Mouse (Mus musculus): ENCODE data around the gene Olfr1375. TPM values are rescaled to one million over a fixed set of nuclear protein-coding genes. Genes with fewer than 3 reads are reported as not detected.
"Not testable (repeated sequence)": the region's sequence is repeated elsewhere in the genome, so short reads cannot be mapped to it uniquely, and the experiment has no call there.

The Olfr1375 gene
- total RNA-seq (2021): not detected
- long read RNA-seq, experiment 1: 0 reads
- long read RNA-seq, experiment 2: 0 reads

DNA sequence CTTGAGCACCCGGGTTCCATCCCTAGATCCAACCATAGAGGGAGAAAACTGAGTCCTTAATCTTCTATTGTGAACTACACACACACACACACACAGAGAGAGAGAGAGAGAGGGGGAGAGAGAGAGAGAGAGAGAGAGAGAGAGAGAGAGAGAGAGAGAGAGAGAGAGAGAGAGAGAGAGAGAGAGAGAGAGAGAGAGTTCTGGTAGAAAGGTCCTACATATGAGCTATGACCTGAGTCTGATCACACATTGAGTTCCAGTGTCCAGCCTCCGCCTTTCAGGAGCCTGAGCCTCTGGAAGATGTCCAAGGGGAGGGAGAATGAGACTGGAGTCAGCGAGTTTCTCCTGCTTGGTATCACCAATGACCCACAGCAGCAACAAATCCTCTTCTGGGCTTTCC is at the start of gene Olfr1375:
Gene Olfr1375, plus strand, starts transcription at position 301 of the 400 bp plus-strand sequence.
- intact Hi-C loops (cut with DNase I); DNase-seq: not testable (repeated sequence)

DNA sequence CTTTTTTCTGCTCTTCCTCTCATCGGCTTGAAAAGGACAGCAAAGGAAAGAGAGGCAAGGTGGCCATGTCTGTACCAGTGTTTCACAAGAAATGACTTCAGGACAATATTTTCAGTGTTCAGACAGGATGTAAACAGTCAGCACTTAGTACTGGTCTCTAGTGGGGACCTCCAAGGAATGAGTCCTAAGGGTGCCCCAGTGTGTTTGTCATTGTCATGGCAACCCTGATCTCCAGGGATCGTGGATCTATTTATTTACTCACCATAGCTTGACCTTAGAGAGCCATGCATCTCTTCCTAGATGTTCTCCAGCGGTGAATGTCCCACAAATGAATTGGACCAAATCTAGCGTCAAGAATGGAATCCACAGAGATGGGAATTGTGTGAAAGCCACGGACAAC is 44.6 kb upstream of the Olfr1375 start, which contains the start of gene Olfr51:
Gene Olfr51, plus strand, starts transcription at position 301 of the 400 bp plus-strand sequence.
- intact Hi-C loops (cut with DNase I): no loop called here

DNA sequence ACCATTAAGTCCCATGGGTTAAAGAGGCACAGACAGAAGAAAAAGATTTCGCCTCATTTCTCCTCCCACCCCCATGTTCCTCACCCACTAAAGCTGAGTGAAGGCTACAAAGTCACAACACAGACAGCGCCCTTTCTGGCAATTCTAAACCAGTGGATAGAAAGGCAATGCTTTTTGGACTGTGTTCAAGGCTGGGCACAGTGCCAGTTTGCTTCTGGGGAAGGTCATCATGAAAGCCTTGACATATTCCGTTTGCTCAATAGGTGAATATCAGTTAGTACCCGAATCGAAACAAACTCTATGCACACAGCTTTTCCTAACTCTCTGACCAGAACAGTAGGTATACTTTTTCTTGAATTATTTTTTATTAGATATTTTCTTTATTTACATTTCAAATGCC is 36.1 kb upstream of the Olfr1375 start:
- peak; percentile 11 to 40 for DNase-seq
- intact Hi-C loops (cut with DNase I): no loop called here

More for the DNA sequence above, 44.6 kb upstream of the Olfr1375 start, which contains the start of gene Olfr51:
- DNase-seq: no peak

DNA sequence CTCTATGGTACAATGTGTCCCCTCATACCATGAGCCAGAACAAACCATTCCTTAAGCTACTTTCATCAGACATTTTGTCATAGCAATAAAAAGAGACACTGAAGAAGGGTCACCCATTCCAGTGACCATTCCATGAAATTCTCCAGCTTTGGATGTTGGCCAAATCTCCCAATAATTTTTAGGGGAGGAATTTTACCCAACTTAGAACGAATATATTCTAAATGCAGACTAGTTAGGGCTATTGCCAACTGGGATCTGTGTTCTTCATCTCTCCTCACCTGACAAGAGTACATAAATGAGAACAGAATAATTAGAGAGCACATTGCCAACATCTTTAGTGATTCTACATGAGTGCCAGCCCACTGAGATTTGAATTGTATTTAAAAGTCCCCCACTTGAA is 34.0 kb upstream of the Olfr1375 start, which contains the start of gene Olfr54:
Gene Olfr54, plus strand, starts transcription at position 301 of the 400 bp plus-strand sequence.
- no peak for DNase-seq
- intact Hi-C loops (cut with DNase I): no loop called here

DNA sequence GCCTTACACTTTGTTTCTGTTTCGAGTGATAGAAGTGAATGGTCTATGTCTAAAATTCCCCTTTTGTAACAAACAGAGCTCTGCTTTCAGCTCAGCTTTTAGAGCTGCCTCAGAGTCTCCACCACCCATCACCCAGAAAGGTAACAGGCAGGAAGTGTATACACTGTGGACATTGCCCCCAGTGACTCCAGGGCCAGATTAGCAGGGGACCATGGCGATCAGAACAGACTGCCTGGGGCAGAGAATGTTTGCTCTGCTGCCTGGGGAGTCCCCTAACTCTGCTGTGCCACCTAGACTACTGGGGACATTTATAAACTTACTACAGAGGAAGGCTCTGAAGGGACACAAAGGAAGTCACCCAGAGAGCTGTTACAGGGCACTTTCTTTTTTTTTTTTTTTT is 31.6 kb upstream of the Olfr1375 start:
- intact Hi-C loops (cut with DNase I): no loop called here
- DNase-seq: no peak

DNA sequence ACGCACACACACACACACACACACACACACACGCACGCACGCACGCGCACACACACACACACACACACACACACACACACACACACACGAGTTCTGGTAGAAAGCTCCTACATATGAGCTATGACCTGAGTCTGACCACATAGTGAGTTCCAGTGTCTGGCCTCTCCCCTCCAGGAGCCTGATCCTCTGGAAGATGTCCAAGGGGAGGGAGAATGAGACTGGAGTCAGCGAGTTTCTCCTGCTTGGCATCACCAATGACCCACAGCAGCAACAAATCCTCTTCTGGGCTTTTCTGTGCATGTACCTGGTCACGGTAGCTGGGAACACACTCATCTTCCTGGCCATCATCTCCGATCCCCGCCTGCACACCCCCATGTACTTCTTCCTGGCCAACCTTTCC is 21.1 kb upstream of the Olfr1375 start:
- DNase-seq; intact Hi-C loops (cut with DNase I): not testable (repeated sequence)

DNA sequence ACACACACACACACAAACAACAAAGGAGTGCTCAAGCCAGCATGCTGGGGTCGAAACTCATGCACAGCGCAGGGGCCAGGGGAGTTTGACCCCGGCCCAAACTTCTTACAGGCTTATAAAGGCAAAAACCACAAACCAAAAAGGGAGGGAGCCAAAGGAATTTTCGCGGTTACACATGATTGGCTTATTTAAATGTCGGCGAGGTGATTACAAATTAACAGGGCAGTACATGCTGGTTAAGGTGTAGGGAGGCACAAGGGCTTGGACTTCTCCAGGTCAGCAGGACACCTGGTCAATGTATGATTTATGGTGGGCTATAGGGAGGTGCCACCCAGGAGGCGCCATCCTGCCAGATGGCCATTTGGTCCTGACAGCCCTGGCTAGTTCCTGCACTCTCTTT is 18.5 kb upstream of the Olfr1375 start:
- intact Hi-C loops (cut with DNase I); DNase-seq: not testable (repeated sequence)

DNA sequence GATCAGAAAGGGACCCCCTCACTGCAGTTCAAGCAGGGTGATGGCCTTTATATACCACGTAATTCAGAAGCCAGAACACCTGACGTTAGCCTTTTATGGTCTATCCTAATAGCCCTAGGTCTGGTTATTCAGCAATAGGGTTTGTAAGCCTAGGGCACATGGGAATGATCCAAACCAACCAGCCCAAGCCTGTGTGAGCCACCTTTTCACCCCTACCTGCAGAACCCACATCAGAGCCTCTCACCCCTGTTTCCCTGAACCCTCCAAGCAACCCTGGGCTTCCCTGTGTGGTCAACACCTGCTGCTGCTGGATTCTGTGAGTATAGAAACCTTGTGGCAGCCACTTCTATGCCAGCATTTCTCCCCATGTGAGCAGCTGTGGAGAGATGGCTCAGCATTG is 17.7 kb upstream of the Olfr1375 start:
- no peak for DNase-seq
- intact Hi-C loops (cut with DNase I): no loop called here

DNA sequence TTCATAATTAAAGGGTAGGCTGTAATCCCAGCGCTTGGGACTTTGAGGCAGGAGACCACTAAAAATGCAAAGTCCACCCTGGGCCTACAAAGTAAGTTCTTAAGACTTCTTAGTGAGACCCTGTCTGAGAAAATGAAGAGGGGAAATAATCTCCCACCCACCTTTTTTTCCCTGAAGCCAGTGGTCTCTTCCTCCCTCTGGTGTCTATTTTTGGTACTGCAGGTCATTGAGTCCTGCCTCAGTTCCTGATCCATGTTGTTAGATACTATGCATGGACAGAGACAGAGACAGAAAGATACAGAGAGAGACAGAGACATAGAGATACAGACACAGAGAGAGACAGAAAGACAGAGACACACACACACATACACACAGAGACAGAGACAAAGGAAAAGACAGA is 15.1 kb upstream of the Olfr1375 start:
- DNase-seq: peak; percentile 4 to 43
- intact Hi-C loops (cut with DNase I): loop anchor here (1.0 kb wide), 1 partner anchor 93 kb away; no protein-coding TSS in a partner anchor

DNA sequence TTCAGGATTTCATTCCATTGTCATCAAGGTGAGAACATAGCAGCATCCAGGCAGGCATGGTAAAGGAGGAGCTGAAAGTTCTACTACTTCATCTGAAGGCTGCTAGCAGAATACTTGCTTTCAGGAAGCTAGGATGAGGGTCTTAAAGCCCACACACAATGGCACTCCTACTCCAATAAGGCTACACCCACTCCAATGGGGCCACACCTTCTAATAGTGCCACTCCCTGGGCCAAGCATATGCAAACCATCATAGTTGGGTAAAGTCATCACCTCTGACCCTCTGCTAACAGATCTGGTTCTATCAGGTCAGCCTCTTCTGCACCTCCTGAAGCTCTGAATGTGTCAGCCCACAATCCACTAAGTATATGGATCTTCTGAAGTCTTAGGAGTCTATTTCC is 13.8 kb upstream of the Olfr1375 start:
- intact Hi-C loops (cut with DNase I); DNase-seq: not testable (repeated sequence)

DNA sequence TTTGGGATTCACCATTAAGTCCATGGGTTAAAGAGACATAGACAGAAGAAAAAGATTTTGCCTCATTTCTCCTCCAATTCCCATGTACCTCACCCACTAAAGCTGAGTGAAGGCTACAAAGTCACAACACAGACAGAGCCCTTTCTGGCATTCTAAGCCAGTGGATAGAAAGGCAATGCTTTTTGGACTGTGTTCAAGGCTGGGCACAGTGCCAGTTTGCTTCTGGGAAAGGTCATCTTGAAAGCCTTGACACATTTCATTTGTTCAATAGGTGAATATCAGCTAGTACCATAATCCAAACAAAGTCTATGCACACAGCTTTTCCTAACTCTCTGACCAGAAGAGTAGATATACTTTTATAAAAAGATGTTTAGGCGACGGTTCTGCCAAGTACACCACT is 12.0 kb upstream of the Olfr1375 start:
- DNase-seq: peak in 1 of 2 experiments; percentile 32
- intact Hi-C loops (cut with DNase I): no loop called here

DNA sequence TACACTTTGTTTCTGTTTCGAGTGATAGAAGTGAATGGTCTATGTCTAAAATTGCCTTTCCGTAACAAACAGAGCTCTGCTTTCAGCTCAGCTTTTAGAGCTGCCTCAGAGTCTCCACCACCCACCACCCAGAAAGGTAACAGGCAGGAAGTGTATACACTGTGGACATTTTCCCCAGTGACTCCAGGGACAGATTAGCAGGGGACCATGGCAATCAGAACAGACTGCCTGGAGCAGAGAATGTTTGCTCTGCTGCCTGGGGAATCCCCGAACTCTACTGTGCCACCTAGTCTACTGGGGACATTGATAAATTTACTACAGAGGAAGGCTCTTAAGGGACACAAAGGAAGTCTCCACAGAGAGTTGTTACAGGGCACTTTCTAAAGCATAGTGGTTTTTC is 3.1 kb upstream of the Olfr1375 start:
- DNase-seq; intact Hi-C loops (cut with DNase I): not testable (repeated sequence)

DNA sequence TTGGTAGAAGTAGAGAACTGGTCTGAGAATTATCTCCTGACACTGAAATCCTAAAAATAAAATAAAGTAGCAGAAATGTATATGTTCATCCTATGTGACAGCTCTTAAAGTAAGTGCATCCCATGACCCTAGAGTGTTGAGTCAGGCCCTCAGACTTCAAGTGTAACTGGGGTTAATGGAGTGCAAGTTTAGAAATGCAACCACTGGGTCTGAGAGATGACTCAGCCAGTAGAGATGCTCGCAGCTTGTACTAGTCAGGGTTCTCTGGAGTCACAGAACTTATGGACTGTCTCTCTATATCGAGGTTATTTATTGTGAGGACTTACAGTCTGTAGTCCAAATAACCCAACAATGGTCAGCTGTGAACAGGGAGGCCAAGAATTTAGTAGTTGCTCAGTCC is 3.8 kb downstream of the Olfr1375 start:
- DNase-seq: no peak
- intact Hi-C loops (cut with DNase I): loop anchor here (10.0 kb wide), 1 partner anchor 227 kb away; the partner anchor contains the start of gene Zfp354c

DNA sequence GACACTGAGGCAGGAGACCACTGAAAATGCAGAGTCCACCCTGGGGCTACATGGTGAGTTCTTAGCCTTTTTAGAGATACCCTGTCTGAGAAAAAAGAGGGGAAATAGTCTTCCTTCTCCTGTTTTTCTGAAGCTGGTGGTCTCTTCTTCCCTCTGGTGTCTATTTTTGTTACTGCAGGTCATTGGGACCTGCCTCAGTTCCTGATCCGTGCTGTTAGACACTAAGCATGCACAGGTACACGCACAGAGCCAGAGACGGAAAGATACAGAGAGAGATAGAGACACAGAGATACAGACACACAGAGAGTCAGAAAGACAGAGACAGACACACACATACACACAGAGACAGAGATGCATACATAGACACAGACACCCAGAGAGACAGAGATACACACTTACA is 5.3 kb downstream of the Olfr1375 start:
- DNase-seq: no peak
- intact Hi-C loops (cut with DNase I): loop anchor here (10.0 kb wide), 1 partner anchor 228 kb away; the partner anchor contains the start of gene Zfp354c

DNA sequence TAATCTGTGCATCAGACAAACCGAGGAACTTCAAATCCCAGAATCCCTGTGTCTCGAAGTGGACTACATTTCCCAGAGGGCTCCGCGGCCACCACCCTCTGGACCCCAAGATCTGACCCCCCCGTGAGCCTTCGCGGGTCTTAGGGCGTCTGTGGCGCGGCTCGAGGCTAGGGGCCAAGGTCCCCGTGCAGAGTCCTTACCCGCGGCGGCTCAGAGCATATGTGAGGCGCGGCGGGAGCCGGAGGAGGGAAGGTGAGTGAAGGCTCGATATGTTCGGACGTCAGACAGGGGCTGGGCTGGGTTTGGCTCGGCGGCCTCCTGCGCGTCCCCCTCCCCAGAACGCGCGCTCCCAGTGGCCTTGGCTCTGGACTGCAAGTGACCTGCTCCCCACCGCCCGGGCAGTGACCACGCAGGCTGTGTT is 11.3 kb downstream of the Olfr1375 start, which contains the start of gene Zfp354a:
Gene Zfp354a, plus strand, starts transcription at position 107 of the 421 bp plus-strand sequence.
- intact Hi-C loops (cut with DNase I): loop anchor here (5.0 to 10.0 kb wide), 2 partner anchors 127 to 234 kb away; partner anchors contain the start of genes Zfp354b and Zfp354c
- peak; percentile 72 to 73 for DNase-seq

DNA sequence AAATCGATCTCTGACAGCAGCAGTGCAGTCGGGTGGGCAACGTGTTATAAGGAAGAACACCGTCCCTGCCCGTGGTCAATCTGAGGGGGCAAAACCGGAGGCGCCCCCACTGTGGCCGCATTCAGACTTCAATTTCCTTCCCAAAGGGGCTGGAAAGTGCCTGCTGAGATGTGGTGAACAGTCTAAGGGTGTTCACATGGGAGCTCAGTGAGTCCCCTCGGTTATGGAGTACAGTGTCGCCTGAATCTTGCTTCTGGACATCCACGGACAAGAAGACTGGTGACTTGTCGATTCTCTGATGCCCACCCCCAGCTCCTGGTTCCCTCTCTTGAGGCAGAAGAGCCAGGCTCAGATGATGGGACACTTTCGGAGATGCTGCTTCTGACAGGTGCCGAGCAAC is 11.7 kb downstream of the Olfr1375 start:
- intact Hi-C loops (cut with DNase I): loop anchor here (5.0 to 10.0 kb wide), 2 partner anchors 127 to 235 kb away; partner anchors contain the start of genes Zfp354b and Zfp354c
- DNase-seq: no peak

DNA sequence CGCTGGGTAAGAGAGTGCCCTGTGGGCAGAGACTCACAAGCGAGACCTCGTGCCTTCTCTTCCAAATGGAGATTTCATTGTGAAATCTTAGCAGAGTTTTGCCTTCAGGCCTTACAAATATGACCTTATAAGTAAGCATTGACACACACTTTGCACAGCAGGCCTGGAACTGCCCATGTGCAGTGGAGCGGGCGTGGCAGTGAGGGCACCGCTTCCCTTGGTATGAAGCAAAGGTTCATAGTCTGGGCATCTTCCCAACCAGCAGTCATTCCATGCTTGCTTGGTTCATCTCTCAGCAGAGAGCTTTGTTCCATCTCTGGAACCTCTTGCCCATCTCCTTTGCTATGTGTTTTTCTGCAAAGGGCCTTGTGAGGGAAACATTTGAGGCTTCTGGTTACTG is 13.1 kb downstream of the Olfr1375 start:
- DNase-seq: no peak
- intact Hi-C loops (cut with DNase I): no loop called here

DNA sequence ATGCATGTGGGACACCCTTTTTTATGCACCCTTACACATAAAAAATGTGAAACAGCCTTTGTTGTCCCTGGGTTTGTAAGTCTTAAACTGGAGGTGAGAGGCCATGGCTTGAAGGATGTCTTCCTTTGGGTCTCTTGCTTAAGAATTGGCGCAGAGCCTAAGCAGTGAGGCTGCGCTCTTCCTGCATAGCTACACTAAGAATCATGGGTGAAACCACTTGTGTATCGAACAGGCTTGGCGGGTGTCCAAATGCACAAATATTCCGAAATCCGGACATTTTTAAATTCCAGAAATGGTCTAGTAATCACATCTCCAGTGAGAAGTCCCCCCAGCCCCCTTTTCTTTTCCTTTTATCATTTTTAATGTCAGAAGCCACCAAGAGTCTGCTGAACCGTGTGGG is 15.4 kb downstream of the Olfr1375 start:
- no peak for DNase-seq
- intact Hi-C loops (cut with DNase I): no loop called here

DNA sequence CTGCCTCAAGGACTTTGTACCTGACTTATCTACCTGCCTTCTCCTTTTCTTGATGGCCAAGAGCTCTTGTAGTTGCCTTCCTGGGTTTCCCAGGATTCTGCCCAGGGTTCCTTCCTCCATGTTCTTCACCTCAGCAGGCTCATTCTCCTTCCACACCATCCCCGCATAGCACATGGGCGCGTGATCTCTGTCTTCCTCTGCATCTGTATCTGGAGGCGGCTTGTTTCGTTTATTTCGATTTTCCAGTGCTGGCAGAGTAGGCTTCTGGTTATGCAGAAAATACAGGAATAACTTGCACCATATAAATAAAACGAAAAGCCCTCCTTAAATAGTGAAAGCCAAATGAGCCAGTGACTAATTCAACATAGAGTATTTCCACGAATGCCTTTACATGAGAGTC is 15.9 kb downstream of the Olfr1375 start:
- no peak for DNase-seq
- intact Hi-C loops (cut with DNase I): no loop called here

DNA sequence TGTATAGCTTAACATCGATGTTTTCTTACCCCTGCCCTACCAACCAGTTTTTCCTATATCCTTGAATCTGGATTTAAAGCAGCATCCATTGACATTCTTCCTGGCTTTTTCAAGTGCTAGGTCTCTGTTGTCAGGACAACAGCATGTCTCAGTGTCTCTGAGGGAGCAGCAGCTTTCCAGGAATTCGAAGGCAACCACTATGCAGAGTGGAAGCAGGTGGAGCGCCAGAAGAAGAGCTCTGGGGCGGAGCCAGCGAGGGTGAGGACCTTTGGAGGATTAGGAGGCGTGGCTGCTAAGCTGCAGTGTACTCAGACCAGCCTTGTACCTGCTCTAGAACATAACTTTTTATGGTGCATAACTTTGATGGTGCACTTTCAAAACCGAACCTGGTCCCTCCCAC is 36.6 kb downstream of the Olfr1375 start:
- intact Hi-C loops (cut with DNase I): no loop called here
- DNase-seq: no peak

DNA sequence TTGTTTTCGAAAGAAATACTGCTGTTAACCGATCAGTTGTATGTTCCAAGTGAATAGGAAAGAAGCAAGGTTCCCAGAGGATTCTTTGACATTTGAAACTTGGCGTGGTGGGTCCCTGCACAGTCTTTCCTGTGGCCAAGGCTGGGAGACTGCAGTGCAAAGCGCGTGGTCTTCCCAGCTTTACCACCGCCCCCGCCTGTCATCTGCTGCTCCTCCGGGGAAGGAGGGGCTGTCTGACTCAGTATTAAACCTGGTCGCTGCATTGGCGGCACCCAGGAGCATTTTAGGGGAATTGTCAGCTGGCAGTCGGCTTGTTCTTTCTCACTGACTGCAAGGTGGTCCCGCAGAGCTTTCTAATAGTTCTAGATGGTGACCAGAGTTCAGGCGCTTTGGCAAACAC is 37.4 kb downstream of the Olfr1375 start:
- DNase-seq: no peak
- intact Hi-C loops (cut with DNase I): no loop called here
